Mouse (Mus musculus): ENCODE measurements around the gene Mcee. TPM values are rescaled to one million over a fixed set of nuclear protein-coding genes. Genes with fewer than 3 reads are reported as not detected.
A peak's percentile ranks its signal among the peaks of the same experiment; 100 is the strongest.

Mcee gene
- polyA plus RNA-seq, 1 experiment from 2014 or later = 100 TPM

GRCm38 (mm10) chr7:64365863-64366262, 26.5 kb upstream of the Mcee start:
- no peak for ATAC-seq (ENCODE audit: low FRiP score, low TSS enrichment)
- H3K9me3 ChIP-seq (ENCODE audit: low read length) = no peaks in the 10 kb centered on the region
- no peak overlapping the region for H3K9ac ChIP-seq (replicated peaks; ENCODE audit: low read length)
- H3K4me3 ChIP-seq (ENCODE audit: low read length) = no peak overlapping the region
- H3K36me3 ChIP-seq (ENCODE audit: insufficient read depth, low read length) = peaks cover 50% of the 10 kb centered on the region
- no peak overlapping the region for H3K27ac ChIP-seq (ENCODE audit: low read length)
- H3K4me2 ChIP-seq (replicated peaks; ENCODE audit: low read depth, low read length) = no peak overlapping the region
- H3K27me3 ChIP-seq (ENCODE audit: insufficient read depth, low read length) = no peaks in the 10 kb centered on the region
- no peaks in the 10 kb centered on the region for H3K4me1 ChIP-seq (ENCODE audit: insufficient read depth, low read length)
- WGBS = 94% methylated on average over 5 of the region's 5 CpGs

- Histone ChIP-seq H3K4me1 (ENCODE audit: insufficient read depth, low read length) (peaks cover 6% of the 10 kb centered on the region; the same call in 1 of the 2 replicates), H3K9me3 (ENCODE audit: low read length) (no peaks in the 10 kb centered on the region), H3K4me2 (replicated peaks; ENCODE audit: low read depth, low read length) (no peak overlapping the region), H3K36me3 (ENCODE audit: insufficient read depth, low read length) (peaks cover 22% of the 10 kb centered on the region; the same call in 1 of the 2 replicates), H3K27ac (ENCODE audit: low read length) (no peak overlapping the region), H3K27me3 (ENCODE audit: insufficient read depth, low read length) (no peaks in the 10 kb centered on the region), H3K9ac (replicated peaks; ENCODE audit: low read length) (no peak overlapping the region), H3K4me3 (ENCODE audit: low read length) (no peak overlapping the region)
- no peak for ATAC-seq (ENCODE audit: low FRiP score, low TSS enrichment)
- WGBS = 84% methylated on average over 6 of the region's 6 CpGs
Observed at GRCm38 (mm10) chr7:64369841-64370240, 22.6 kb upstream of the Mcee start.

- Histone ChIP-seq H3K36me3 (ENCODE audit: insufficient read depth, low read length) (peaks cover 29% of the 10 kb centered on the region), H3K9me3 (ENCODE audit: low read length) (no peaks in the 10 kb centered on the region)
- 92% methylated on average over 23 of the region's 23 CpGs for WGBS
Observed at GRCm38 (mm10) chr7:64371940-64372878, 20.2 kb upstream of the Mcee start.

GRCm38 (mm10) chr7:64373147-64373829, 19.1 kb upstream of the Mcee start:
- peak overlapping the region; percentile 57 for H3K4me3 ChIP-seq (ENCODE audit: low read length)
- peak overlapping the region; percentile 71 for H3K9ac ChIP-seq (replicated peaks; ENCODE audit: low read length)
- peak overlapping the region; percentile 80 for H3K4me2 ChIP-seq (replicated peaks; ENCODE audit: low read depth, low read length)
- peaks cover 34% of the 10 kb centered on the region for H3K36me3 ChIP-seq (ENCODE audit: insufficient read depth, low read length)
- H3K27me3 ChIP-seq (ENCODE audit: insufficient read depth, low read length) = no peaks in the 10 kb centered on the region
- H3K27ac ChIP-seq (ENCODE audit: low read length) = peak overlapping the region; percentile 95
- peak; percentile 10; the same call in 1 of the 2 replicates for ATAC-seq (ENCODE audit: low FRiP score, low TSS enrichment)
- H3K4me1 ChIP-seq (ENCODE audit: insufficient read depth, low read length) = peaks cover 6% of the 10 kb centered on the region; the same call in 1 of the 2 replicates
- WGBS = 10% methylated on average over 18 of the region's 18 CpGs
- H3K9me3 ChIP-seq (ENCODE audit: low read length) = no peaks in the 10 kb centered on the region

More at GRCm38 (mm10) chr7:64371940-64372878, 20.2 kb upstream of the Mcee start:
- H3K4me3 ChIP-seq (ENCODE audit: low read length) = no peak overlapping the region
- no peaks in the 10 kb centered on the region for H3K27me3 ChIP-seq (ENCODE audit: insufficient read depth, low read length)
- H3K4me2 ChIP-seq (replicated peaks; ENCODE audit: low read depth, low read length) = no peak overlapping the region
- ATAC-seq (ENCODE audit: low FRiP score, low TSS enrichment) = no peak
- H3K9ac ChIP-seq (replicated peaks; ENCODE audit: low read length) = no peak overlapping the region
- H3K4me1 ChIP-seq (ENCODE audit: insufficient read depth, low read length) = peaks cover 6% of the 10 kb centered on the region; the same call in 1 of the 2 replicates
- H3K27ac ChIP-seq (ENCODE audit: low read length) = no peak overlapping the region

- WGBS = 3% methylated on average over 27 of the region's 27 CpGs
Observed at GRCm38 (mm10) chr7:64373830-64374562, 18.4 kb upstream of the Mcee start, which contains the start of gene Fan1. Fan1 (minus strand) TSS chr7:64374095.

GRCm38 (mm10) chr7:64391479-64391878, 928 bp upstream of the Mcee start:
- H3K9me3 ChIP-seq (ENCODE audit: low read length) = no peaks in the 10 kb centered on the region
- H3K4me2 ChIP-seq (replicated peaks; ENCODE audit: low read depth, low read length) = peak overlapping the region; percentile 97
- H3K27ac ChIP-seq (ENCODE audit: low read length) = peak overlapping the region; percentile 94; the same call in 1 of the 2 replicates
- H3K9ac ChIP-seq (replicated peaks; ENCODE audit: low read length) = peak overlapping the region; percentile 97
- peaks cover 23% of the 10 kb centered on the region for H3K36me3 ChIP-seq (ENCODE audit: insufficient read depth, low read length)
- peak overlapping the region; percentile 89 for H3K4me3 ChIP-seq (ENCODE audit: low read length)
- 5% methylated on average over 8 of the region's 8 CpGs for WGBS
- ATAC-seq (ENCODE audit: low FRiP score, low TSS enrichment) = no peak
- H3K4me1 ChIP-seq (ENCODE audit: insufficient read depth, low read length) = peaks cover 18% of the 10 kb centered on the region
- H3K27me3 ChIP-seq (ENCODE audit: insufficient read depth, low read length) = no peaks in the 10 kb centered on the region

More at GRCm38 (mm10) chr7:64373830-64374562, 18.4 kb upstream of the Mcee start, which contains the start of gene Fan1:
- peaks cover 32% of the 10 kb centered on the region for H3K36me3 ChIP-seq (ENCODE audit: insufficient read depth, low read length)
- peak within 1 kb of the TSS; percentile 95 for H3K27ac ChIP-seq (ENCODE audit: low read length)
- H3K4me2 ChIP-seq (replicated peaks; ENCODE audit: low read depth, low read length) = peak within 1 kb of the TSS; percentile 80
- no peaks in the 10 kb centered on the region for H3K9me3 ChIP-seq (ENCODE audit: low read length)
- ATAC-seq (ENCODE audit: low FRiP score, low TSS enrichment) = peak; percentile 99
- H3K27me3 ChIP-seq (ENCODE audit: insufficient read depth, low read length) = no peaks in the 10 kb centered on the region
- peak within 1 kb of the TSS; percentile 57 for H3K4me3 ChIP-seq (ENCODE audit: low read length)
- peaks cover 6% of the 10 kb centered on the region; the same call in 1 of the 2 replicates for H3K4me1 ChIP-seq (ENCODE audit: insufficient read depth, low read length)
- peak within 1 kb of the TSS; percentile 71 for H3K9ac ChIP-seq (replicated peaks; ENCODE audit: low read length)

GRCm38 (mm10) chr7:64392819-64393151, 378 bp downstream of the Mcee start:
- WGBS = under 1% methylated on average over 15 of the region's 15 CpGs

GRCm38 (mm10) chr7:64400725-64401124, 8.3 kb downstream of the Mcee start:
- 85% methylated on average over 1 of the region's 1 CpGs for whole genome bisulfite sequencing
- Histone ChIP-seq H3K27me3 (ENCODE audit: insufficient read depth, low read length) (no peaks in the 10 kb centered on the region), H3K36me3 (ENCODE audit: insufficient read depth, low read length) (0 out of 2 replicates have a peak, but pooled peaks cover 9% of the 10 kb centered on the region), H3K4me1 (ENCODE audit: insufficient read depth, low read length) (no peaks in the 10 kb centered on the region), H3K27ac (ENCODE audit: low read length) (no peak overlapping the region), H3K9ac (replicated peaks; ENCODE audit: low read length) (no peak overlapping the region), H3K9me3 (ENCODE audit: low read length) (no peaks in the 10 kb centered on the region), H3K4me2 (replicated peaks; ENCODE audit: low read depth, low read length) (no peak overlapping the region), H3K4me3 (ENCODE audit: low read length) (no peak overlapping the region)
- ATAC-seq (ENCODE audit: low FRiP score, low TSS enrichment) = no peak

More at GRCm38 (mm10) chr7:64392819-64393151, 378 bp downstream of the Mcee start:
- peak overlapping the region; percentile 70 for H3K4me2 ChIP-seq (replicated peaks; ENCODE audit: low read depth, low read length)
- ATAC-seq (ENCODE audit: low FRiP score, low TSS enrichment) = peak; percentile 81
- H3K27ac ChIP-seq (ENCODE audit: low read length) = peak overlapping the region; percentile 94
- no peaks in the 10 kb centered on the region for H3K27me3 ChIP-seq (ENCODE audit: insufficient read depth, low read length)
- H3K9ac ChIP-seq (replicated peaks; ENCODE audit: low read length) = peak overlapping the region; percentile 97
- peaks cover 18% of the 10 kb centered on the region for H3K4me1 ChIP-seq (ENCODE audit: insufficient read depth, low read length)
- no peaks in the 10 kb centered on the region for H3K9me3 ChIP-seq (ENCODE audit: low read length)
- H3K36me3 ChIP-seq (ENCODE audit: insufficient read depth, low read length) = peaks cover 17% of the 10 kb centered on the region
- peak overlapping the region; percentile 89 for H3K4me3 ChIP-seq (ENCODE audit: low read length)

- Histone ChIP-seq H3K27ac (ENCODE audit: low read length) (no peak overlapping the region), H3K36me3 (ENCODE audit: insufficient read depth, low read length) (0 out of 2 replicates have a peak, but pooled peaks cover 9% of the 10 kb centered on the region), H3K9ac (replicated peaks; ENCODE audit: low read length) (no peak overlapping the region), H3K9me3 (ENCODE audit: low read length) (no peaks in the 10 kb centered on the region), H3K4me3 (ENCODE audit: low read length) (no peak overlapping the region), H3K27me3 (ENCODE audit: insufficient read depth, low read length) (no peaks in the 10 kb centered on the region), H3K4me2 (replicated peaks; ENCODE audit: low read depth, low read length) (no peak overlapping the region), H3K4me1 (ENCODE audit: insufficient read depth, low read length) (no peaks in the 10 kb centered on the region)
- no peak for ATAC-seq (ENCODE audit: low FRiP score, low TSS enrichment)
- WGBS = 86% methylated on average over 4 of the region's 4 CpGs
Observed at GRCm38 (mm10) chr7:64402452-64402851, 10.0 kb downstream of the Mcee start.

All from kidney, embryonic 16.5 days (tissue).